Mouse (Mus musculus) cerebellum, postnatal 36 days (tissue): Measurements from ENCODE around the gene Magi2.
A peak's percentile ranks its signal among the peaks of the same experiment; 100 is the strongest.
"Not testable (repeated sequence)": the region's sequence is repeated elsewhere in the genome, so short reads cannot be mapped to it uniquely, and the experiment has no call there.

Experiments
- DNase-seq, 2 experiments: peaks; one replicate each; pipeline ENCODE4 v3.0.0; 2021 to 2022; ENCODE audit warnings: mixed read lengths in 2 of 2

Gene Magi2

DNA sequence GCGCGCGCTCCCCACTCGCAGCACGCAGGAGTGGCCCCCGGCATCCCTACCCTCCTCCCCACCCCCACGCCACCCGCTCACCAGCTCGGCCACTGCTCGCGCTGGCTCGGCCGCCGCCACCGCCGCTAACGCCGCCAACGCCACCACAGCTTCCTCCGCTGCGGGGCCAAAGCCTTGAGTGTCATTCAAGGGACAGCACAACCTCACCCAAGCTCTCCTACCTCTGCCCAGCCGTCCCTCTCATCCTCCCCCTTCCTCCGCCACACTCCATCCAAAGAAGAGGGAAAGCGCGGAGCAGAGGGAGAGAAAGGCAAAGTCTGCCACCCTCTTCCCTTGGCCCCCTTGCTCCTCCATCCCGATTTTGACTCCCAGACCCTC, at the start of gene Magi2:
Magi2 (plus strand) TSS at position 171 of the 378 bp plus-strand sequence.
- DNase-seq: no peak

DNA sequence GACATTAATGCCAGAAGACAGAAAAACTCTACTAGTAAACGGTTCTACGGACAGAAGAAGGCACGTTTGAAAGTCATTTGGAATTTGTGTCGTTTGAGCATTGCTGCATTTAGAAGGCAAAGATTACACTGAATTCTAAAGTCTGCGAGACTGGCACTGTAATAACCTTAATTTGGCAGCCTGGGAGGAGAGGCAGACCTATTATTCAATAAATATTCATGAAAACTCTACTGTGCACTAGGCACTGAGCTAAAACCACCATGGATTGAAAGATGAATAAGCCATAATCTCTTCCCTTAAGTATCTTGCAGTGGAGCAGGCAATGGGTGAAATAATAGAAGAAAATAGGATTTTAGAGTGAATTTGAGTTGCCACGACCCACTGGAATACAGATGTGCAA, 48.2 kb upstream of the Magi2 start:
- no peak for DNase-seq

DNA sequence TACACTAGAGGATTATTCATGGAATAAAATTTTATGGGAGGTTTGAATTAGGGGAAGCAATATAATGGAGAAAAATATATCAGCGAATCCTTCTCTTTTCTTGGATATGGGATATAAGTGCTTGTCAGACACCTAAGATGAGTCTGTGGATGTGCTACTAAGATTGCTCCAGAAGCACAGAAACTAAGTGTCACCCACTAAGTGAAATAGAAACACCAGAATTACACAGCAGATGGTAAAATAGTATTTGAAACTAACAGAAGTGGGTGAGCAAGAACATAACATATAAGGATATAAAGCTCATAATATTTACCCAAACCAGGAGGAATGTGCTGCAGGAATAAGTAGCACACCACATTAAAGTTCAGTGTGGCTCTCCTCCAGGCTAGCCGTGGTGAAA, 40.7 kb upstream of the Magi2 start:
- DNase-seq: no peak

DNA sequence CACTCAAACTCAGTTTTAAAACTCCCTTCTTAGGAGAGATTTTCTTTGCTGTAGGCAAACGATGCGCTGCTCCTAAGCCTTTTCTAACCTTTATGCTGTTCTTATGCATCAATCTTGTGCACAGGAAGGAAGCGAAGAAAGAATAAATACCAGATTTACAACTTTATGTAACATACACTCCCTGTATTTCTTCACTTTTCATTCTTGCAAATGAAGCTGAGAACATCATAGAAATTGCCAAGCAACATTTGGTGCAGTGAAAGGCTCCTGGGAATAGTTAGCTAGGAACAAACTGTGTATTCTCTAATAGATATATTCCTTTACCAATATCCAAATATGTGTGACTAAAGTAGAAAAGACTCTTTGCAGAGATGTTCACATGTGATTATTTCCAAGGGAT, 15.2 kb upstream of the Magi2 start:
- DNase-seq: no peak

DNA sequence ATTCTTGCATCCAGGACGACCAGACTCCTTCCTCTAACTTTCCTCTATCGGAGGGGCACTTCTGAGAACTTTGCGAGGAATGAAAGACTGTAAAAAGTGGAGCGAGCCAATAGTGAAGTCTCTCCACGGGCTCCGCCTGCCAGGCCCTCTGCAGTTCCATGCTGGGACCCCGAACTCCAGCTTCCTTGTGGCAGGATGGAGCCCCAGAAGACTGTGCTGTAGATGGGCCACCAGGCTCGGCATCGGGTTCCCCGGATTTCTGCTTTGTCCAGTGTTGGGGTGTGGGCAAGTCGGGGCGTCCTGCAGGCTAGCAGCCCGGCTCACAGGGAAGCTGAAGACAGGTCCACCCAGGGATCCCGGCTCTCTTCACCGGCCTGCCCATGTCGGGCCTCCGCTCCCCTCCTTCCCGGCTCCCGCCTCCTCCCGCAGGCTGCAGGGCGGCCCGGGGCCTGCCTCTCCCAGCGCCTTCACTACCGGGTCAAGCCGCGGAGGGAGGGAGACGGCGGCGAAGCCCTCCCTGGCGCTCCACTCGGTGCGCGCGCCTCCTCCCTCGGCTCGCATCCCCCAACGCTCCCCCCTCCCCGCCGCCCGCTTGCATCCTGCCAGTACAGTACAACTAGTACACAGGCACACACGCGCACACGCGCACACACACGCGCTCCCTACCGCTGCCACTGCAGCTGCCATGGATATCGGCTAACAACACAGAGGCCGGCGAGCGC, 531 bp upstream of the Magi2 start:
- DNase-seq: peak; percentile 84 to 88

DNA sequence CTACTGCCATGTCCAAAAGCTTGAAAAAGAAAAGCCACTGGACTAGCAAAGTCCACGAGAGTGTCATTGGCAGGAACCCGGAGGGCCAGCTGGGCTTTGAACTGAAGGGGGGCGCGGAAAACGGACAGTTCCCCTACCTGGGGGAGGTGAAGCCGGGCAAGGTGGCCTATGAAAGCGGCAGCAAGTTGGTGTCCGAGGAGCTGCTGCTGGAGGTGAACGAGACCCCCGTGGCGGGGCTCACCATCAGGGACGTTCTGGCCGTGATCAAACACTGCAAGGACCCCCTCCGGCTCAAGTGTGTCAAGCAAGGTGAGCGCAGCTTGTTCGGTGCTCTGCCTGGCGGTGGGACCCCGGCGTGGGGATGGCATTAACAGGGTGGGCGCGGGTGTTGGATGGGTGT, 445 bp downstream of the Magi2 start:
- peak; percentile 54 to 55 for DNase-seq

DNA sequence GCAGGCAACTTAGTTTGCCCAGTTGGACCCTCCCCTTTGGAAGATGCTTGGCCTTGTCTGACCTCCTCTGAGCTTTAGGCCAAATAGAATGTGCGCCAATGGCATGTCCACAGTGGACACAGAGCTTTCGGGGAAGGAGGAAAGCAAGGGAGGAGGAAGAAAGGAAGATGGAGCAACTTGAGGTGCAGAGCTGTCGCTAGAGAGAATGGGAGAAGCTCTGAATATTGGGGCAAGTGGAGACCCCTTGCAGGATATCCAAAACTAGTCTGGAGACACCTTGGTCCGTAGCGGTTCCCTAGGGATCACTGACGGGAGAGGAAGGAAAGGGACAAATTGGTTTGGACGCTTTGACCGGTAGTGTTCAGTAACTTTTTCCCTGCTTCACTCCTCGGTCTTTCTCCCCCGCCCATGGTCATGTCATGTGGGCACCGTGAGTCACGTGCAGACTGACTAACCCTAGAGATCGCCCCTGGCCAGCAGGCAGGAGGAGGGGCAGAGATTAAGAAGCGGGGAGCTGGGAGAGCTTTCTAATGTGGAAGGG, 1.0 kb downstream of the Magi2 start:
- peak; percentile 72 to 74 for DNase-seq

DNA sequence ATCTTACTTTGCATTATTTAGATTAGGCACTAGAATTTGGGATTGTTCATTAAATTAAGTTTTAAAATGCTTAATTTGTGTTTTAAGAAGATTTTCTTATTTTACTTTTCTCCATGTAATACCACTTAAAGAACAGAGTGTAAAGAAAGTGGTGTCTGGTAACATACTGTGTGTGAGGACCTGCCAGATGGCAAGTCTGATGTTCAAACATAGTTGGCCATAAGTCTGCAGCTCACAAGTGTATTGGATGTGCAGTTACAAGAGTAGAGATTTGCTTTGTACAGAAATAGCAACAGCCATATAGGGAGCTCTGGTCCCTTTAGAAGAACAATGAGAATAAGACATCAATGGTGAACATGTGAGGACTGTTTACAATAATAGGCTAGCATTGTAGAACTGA, 15.0 kb downstream of the Magi2 start:
- no peak for DNase-seq

DNA sequence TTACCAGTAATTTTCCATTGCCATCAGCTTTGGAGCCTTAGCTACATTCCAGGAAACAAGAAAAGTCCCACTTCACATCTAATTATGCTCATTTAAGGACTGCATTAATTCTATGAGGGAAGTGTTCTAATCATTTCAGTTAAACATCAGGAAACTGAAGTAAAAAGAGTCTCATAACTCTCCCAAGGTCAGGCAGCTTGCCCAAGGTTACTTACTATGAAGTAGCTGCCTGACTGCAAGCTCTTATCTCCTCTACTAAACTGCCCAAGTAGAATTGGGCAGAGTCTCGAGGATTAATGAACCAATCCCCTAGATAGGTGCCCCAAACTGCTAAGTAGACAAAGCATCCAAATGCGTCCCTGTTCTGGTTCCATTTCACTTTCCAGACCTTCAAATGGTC, 19.6 kb downstream of the Magi2 start:
- no peak for DNase-seq

DNA sequence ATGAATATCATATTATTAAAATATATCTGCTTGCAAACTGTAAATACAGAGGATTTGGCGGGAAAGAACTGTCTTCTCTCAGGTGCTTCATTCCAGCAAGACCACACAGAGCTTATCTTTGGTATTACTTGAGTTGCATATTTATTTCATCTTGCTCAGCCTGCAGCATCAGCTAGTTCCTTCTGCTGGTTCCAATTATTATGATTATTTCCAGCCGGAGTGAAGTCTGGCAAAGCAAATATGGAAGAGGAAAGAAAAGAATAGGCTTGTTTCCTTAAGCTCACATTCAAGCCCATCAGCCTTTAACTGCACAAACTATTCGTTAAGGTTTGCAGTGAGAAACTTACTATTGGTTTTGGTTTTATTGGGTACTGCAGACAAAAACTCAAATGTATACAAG, 20.4 kb downstream of the Magi2 start:
- no peak for DNase-seq

DNA sequence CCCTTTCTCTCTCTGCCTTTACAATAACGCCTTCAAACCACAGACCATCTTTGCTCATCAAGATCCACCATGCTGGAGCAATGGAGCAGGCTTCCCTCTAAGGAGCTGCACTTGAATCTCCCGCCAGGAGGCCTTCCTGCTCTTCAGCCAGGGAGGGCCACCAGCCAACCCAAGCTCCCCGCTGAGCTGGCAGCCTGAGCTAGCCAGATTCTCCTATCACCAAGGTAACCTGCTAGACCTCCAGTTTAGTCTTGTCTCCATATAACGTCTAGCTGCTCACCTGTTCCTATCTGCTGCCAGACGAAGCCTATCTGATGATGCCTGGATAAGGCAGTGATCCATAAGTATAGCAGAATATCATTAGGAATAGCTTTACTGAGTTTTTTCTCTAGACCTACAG, 36.0 kb downstream of the Magi2 start:
- peak; percentile 85 to 87 for DNase-seq

DNA sequence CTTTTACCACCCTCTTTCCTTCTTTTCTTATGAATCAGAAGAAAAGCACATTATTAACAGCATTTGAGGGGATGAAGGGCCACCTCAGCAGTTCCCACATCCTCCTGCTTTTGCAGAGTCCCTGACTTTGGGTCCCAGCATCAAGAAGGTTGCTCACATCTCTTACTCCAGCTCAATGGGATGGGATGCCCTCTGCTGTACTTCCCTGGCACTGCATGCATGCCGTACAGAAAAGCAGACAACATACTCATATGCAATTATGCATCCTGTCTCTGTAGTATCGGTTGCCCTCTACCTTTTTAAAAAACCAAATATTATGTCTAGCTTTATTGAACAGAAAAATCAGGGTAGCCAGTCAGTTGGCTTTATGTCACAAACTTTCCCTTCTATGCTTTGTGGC, 37.8 kb downstream of the Magi2 start:
- peak in 1 of 2 experiments; percentile 8 for DNase-seq

DNA sequence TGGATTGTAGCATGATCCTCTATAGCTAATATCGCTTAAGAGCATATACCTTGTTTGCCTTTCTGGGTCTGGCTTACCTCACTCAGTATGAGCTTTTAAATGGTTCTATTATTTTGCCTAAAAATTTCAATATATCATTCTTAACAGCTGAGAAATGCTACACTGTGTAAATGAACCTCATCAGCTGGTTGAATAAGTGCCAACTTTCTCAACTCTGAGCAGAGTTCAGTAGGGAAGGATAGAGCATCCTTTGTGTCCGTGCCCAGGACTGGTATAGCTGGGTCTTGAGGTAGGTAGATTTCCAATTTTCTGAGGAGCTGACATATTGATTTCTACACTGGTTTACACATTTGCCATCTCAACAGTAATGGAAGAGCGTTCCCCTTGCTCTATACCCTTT, 65.7 kb downstream of the Magi2 start:
- DNase-seq: no peak

DNA sequence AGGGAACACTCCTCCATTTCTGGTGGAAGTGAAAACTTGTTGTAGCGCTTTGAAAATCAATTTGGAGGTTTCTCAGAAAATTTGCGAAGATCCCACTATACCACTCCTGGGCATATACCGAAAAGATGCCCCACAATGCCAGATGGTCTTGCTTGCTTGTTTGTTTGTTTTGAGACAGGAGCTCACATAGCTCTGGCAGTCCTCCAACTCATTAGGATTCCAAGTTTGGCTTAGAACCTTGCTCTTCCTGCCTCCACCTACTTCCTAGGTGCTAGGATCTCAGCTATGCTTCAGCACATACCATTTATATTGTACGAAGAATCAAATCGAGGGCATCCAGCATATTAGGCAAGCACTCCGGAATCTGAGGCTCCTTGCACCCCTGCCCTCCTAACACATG, 79.8 kb downstream of the Magi2 start:
- peak; percentile 4 to 19 for DNase-seq

DNA sequence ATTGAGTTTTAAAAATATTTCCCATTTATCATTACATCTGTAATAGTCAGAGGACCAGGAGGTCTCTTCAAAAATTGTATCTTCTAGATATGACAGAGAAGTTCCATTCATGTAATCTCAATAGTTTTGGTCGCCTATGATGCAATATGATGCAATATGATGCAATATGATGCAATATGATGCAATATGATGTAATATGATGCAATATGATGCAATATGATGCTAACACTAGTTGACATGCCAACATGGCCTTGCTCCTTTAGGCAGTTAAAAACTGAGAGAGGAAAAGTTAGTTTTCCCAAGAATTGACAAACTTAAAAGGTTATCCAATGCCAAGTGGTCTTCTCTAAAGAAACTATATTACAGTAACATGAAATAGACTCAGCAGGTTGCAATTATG, 83.0 kb downstream of the Magi2 start:
- DNase-seq: no peak

DNA sequence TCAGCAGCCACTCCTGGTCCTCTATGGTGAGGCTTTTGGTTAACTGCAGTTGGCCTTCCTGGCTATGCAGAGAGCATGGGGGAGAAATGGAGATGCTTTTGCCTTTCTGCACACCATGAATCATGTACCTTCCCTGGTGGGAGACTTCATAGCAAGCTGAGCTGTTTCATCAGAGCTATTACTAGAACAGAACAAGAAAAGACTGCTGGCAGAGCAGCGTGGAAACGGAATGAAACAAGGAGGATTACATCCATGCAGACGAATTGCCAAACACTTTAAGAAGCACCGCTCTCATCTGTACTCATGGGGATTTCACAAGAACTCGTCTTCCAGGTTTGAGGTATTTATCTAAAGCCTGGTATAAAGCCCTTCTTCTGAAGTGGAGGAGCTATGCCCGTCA, 95.7 kb downstream of the Magi2 start:
- no peak for DNase-seq

DNA sequence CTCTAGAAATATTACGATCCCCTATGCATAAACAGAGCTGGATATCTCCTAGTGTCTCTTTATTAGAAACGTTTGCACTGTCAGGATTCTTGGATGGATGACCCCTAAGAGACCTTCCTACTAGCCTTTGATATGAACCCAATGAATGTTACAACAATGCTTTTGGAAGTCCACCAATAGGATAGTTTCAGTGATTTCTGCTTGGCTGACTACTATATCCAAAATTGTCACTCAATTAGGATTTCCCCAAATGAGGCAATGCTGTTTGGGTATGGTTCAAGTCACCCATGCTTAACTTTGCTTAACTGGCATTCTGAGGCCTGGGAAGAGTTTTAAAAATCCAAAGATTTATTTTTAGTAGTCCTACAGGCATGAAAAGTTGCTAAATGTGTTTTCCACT, 110.7 kb downstream of the Magi2 start:
- DNase-seq: no peak

DNA sequence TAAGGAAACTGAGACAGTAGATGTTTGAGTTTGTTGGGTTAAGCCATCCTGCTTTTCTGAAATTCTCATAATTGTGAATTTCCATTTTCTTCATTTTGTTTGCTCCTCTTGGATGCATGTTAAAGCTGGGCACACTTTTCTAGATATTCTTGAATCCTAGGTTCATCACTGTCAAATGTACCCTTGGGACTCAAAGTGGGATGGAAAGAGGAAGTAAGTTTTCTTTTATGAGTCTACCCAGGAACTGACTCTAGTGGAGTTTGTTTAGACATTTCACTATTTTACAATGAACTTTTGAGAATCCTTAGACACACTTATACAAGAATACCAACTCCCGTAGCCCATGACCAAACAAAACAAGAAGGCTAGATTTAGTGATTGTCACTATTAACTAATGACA, 141.3 kb downstream of the Magi2 start:
- no peak for DNase-seq

DNA sequence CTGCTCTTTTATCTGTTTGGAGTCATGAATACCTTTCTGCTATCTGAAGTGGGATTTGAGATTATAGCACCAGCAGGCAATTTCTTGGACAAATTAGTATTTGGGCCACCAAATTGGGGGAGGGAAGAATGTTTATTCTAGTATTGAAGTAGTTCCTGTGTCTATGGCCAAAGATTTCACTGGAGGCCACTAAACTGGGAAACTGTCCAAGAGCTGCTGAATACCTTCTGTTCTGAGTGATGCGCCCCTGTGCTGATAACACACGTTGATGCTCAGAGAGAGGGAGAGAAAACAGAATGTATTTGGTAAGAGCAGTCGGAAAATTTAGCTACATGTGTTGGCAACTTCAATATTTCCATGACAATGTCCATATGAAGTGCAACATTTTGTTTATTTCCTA, 169.0 kb downstream of the Magi2 start:
- peak; percentile 43 to 65 for DNase-seq

DNA sequence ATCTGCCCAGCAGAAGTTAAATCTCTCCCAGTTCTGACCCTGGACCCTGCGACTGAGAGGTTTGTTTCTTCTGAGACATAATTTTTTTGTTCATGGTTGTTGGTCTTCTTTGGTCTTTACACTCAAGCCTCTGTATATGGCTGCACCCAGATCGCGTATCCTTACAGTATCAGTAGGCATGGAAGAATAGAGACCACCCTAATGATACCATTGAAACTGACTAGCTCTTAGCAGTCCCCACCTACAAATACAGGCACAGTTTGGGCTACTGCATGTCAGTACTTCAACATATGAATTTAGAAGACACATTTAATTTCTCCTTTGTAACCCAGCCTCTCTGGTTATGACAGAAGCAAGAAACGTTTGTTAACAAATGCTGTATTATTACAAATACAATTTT, 173.5 kb downstream of the Magi2 start:
- no peak for DNase-seq

DNA sequence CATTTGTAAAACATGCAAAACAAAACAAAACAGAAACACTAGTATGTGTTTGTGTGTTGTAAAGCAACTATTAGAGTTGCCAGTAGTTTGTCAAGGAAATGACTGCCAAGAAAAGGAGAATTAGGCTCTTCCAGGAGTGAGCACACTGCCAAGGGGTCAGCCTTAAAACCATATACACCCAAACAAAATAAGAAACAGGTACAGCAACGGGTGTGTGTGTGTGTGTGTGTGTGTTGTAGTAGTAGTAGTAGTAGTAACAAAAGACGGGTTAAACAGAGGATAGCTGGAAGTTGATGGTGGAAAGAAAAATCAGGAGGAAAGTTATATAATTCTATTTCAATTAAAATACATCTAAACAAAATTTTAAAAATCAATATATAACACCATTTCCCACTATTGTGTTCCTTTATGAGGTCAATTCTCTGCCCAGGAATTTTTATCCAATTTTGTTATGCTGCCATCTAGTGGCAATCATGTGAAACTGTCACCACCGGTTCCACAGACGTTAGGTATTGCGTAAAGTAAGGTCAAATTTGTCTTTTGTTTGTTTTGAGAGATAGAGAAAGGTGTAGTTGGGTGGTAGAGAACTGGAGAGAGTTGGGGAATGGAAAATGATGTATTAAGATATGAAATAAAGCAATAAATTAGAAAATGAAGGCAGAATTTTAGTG, 174.0 kb downstream of the Magi2 start:
- peak in 1 of 2 experiments; percentile 33 for DNase-seq

DNA sequence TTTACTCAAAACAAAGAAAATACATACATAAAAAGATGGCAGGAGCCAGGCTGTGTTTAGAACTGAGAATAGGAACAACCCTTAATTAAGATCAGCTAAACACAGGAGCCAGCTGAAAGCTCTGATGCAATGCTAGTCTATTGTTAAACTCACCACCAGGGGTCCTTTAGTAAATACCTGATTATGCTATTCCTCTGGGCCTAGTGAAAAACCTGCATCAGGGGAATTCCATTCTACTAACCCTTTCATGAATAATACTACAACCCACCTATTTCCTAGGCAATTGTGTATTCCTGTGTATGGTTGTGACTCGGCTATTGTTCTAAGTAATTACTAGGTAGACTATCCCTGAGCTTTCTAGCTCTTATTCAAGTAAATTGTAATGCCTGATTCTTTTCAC, 177.4 kb downstream of the Magi2 start:
- DNase-seq: not testable (repeated sequence)

DNA sequence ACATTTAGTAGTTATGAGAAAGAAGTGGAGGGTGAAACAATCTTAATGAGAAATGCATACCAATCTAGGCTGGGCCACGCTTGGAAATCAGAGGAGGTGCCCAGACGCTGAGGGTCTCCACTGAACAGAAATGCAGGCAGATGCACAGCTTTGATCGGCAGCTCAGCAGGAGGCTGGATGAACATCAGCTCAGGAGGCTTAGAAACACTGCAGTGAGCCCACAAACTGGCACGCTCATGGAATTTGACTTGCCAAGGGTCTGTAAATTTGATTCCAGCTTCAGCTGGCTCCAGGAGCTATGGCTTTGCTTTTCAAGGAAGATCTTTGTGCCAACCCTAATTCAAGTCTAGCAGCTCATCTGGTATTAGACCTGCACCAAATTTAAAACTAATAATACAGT, 187.7 kb downstream of the Magi2 start:
- no peak for DNase-seq

DNA sequence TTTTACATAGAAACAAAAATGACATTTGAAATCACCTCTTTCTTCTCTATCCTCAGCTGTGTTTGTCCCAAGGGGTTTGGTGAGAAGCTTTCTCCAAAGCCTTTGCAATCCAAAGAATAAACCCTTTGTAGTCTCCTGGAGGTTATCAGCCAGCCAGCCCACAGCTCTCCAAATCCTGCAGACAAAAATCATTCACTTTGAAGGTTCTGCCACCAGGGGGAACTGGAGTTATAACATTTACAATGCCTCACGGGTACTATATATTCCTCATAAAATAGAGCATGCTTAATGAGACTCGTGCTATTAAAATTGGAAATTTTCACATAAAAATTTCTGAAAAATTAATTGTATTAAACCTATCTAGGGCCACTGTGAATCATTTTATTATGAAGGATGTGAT, 202.5 kb downstream of the Magi2 start:
- DNase-seq: peak; percentile 38 to 57

DNA sequence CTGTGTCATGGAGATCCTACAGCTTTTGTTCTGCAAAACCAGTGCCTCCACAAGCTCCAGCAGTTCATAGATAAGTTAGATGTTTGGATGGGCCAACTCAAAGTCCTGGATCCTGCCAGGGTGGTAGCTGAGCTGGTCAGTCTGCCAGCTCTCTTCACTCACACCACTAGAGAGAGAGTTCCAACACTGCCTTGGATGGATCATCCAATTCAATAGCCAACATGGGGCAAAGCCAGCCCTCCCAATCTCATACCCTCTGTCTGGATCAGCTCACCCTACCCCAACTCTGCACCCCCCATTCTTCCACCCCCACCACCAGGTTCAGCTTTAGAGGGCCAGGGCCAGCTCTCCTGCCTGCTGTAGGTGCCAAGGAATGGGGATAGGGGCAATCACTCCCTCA, 235.7 kb downstream of the Magi2 start:
- no peak for DNase-seq
